Mouse (Mus musculus) CH12.LX (cell line): ENCODE measurements around the gene Acads. TPM values are rescaled to one million over a fixed set of nuclear protein-coding genes. Genes with fewer than 3 reads are reported as not detected.

Source experiments
- DNase-seq: peaks from one replicate; pipeline ENCODE4 v3.0.0-alpha.2; 2013; ENCODE audit errors: extremely low read depth
- H3K27ac ChIP-seq: 2 replicates; pipeline ENCODE4 v1.5.1; 2012; ENCODE audit warnings: low read depth, mild to moderate bottlenecking, control low read depth, moderate library complexity; ENCODE audit not compliant: insufficient read depth
- H3K27me3 ChIP-seq: replicated peaks from 2 replicates; pipeline ENCODE3; 2012; ENCODE audit warnings: inconsistent platforms
- H3K36me3 ChIP-seq, 2 experiments: replicated peaks in 1 of 2; 2 replicates each; pipeline versions ENCODE3 to v1.6.1; 2012; ENCODE audit warnings: inconsistent platforms in 1 of 2, low read length in 1 of 2, mild to moderate bottlenecking in 1 of 2, mixed read lengths in 1 of 2, moderate library complexity in 1 of 2; ENCODE audit not compliant: control insufficient read depth in 1 of 2, insufficient read depth in 1 of 2
- H3K4me1 ChIP-seq, 2 experiments: 2 replicates each; pipeline ENCODE4 v1.6.1; 2012; ENCODE audit warnings: inconsistent platforms in 1 of 2, moderate library complexity in 1 of 2; ENCODE audit not compliant: insufficient read depth in 2 of 2, control insufficient read depth in 1 of 2
- H3K4me2 ChIP-seq: 2 replicates; pipeline ENCODE4 v1.6.1; 2012; ENCODE audit warnings: low read depth, mild to moderate bottlenecking, control low read depth; ENCODE audit not compliant: poor library complexity, insufficient read depth, severe bottlenecking
- H3K4me3 ChIP-seq, 3 experiments: fragments of 150-350 bp in 1 of 3; sonication (generic) in 1 of 3; replicated peaks in 1 of 3; 2 replicates each; pipeline versions ENCODE3 to v1.5.1; 2011 to 2012; ENCODE audit warnings: low read depth in 2 of 3, low read length in 2 of 3, mild to moderate bottlenecking in 2 of 3, moderate library complexity in 2 of 3, control low read depth in 1 of 3, improper control_type of control experiment in 1 of 3, inconsistent platforms in 1 of 3, mixed read lengths in 1 of 3; ENCODE audit not compliant: poor library complexity in 1 of 3
- H3K79me2 ChIP-seq: replicated peaks from 2 replicates; pipeline ENCODE4 v1.6.1; 2012; ENCODE audit warnings: mild to moderate bottlenecking, moderate library complexity; ENCODE audit not compliant: control insufficient read depth, poor library complexity, insufficient read depth, severe bottlenecking; ENCODE audit errors: extremely low read depth
- H3K9ac ChIP-seq: 2 replicates; pipeline ENCODE4 v1.6.1; 2012; ENCODE audit warnings: low read depth, mild to moderate bottlenecking, control low read depth, moderate library complexity; ENCODE audit not compliant: insufficient read depth
- H3K9me3 ChIP-seq: replicated peaks from 2 replicates; pipeline ENCODE3; 2012; ENCODE audit warnings: low read length, inconsistent platforms, mixed read lengths
- BHLHE40 ChIP-seq: IDR thresholded peaks from 2 replicates; pipeline ENCODE4 v1.6.1; 2011; ENCODE audit warnings: mild to moderate bottlenecking, low read depth, low read length, improper control_type of control experiment
- CHD2 ChIP-seq: IDR thresholded peaks from 2 replicates; pipeline ENCODE4 v1.6.1; 2011; ENCODE audit warnings: low read length, improper control_type of control experiment
- CTCF ChIP-seq, 2 experiments: IDR thresholded peaks in 1 of 2; conservative IDR thresholded peaks in 1 of 2; 2 replicates each; pipeline ENCODE4 v1.5.1; 2011 to 2012; ENCODE audit warnings: low read depth in 2 of 2, low read length in 2 of 2, improper control_type of control experiment in 1 of 2, inconsistent platforms in 1 of 2, mild to moderate bottlenecking in 1 of 2, moderate library complexity in 1 of 2
- E2F4 ChIP-seq: IDR thresholded peaks from 2 replicates; pipeline ENCODE4 v1.6.1; 2011; ENCODE audit warnings: low read depth, low read length, improper control_type of control experiment; ENCODE audit not compliant: insufficient replicate concordance
- ELF1 ChIP-seq: IDR thresholded peaks from 2 replicates; pipeline ENCODE4 v1.6.1; 2014; ENCODE audit warnings: low read depth, mild to moderate bottlenecking, inconsistent platforms, low read length, improper control_type of control experiment
- EP300 ChIP-seq: IDR thresholded peaks from 2 replicates; pipeline ENCODE4 v1.6.1; 2011; ENCODE audit warnings: low read length, improper control_type of control experiment
- ETS1 ChIP-seq: conservative IDR thresholded peaks from 2 replicates; pipeline ENCODE4 v1.6.1; 2012; ENCODE audit warnings: low read depth, mild to moderate bottlenecking, inconsistent platforms, low read length, improper control_type of control experiment, moderate library complexity
- GABPA ChIP-seq: IDR thresholded peaks from 2 replicates; pipeline ENCODE4 v1.6.1; 2012; ENCODE audit warnings: low read depth, low read length, improper control_type of control experiment, inconsistent platforms; ENCODE audit not compliant: insufficient replicate concordance
- HCFC1 ChIP-seq: IDR thresholded peaks from 2 replicates; pipeline ENCODE4 v1.6.1; 2012; ENCODE audit warnings: low read depth, mild to moderate bottlenecking, inconsistent platforms, low read length, improper control_type of control experiment
- JUN ChIP-seq: IDR thresholded peaks from 2 replicates; pipeline ENCODE4 v1.6.1; 2011; ENCODE audit warnings: low read depth, mild to moderate bottlenecking, low read length, improper control_type of control experiment, moderate library complexity; ENCODE audit not compliant: insufficient read depth
- JUND ChIP-seq: conservative IDR thresholded peaks from 2 replicates; pipeline ENCODE4 v1.6.1; 2011; ENCODE audit warnings: low read depth, low read length, improper control_type of control experiment
- KAT2A ChIP-seq: IDR thresholded peaks from 2 replicates; pipeline ENCODE4 v1.6.1; 2012; ENCODE audit warnings: low read length, improper control_type of control experiment, inconsistent platforms; ENCODE audit not compliant: insufficient replicate concordance
- MAFK ChIP-seq: IDR thresholded peaks from 2 replicates; pipeline ENCODE4 v1.6.1; 2011; ENCODE audit warnings: low read length, improper control_type of control experiment; ENCODE audit not compliant: insufficient replicate concordance
- MAX ChIP-seq: IDR thresholded peaks from 2 replicates; pipeline ENCODE4 v1.6.1; 2011; ENCODE audit warnings: low read length, improper control_type of control experiment
- MAZ ChIP-seq: IDR thresholded peaks from 2 replicates; pipeline ENCODE4 v1.6.1; 2012; ENCODE audit warnings: low read depth, mild to moderate bottlenecking, inconsistent platforms, low read length, improper control_type of control experiment, moderate library complexity
- MEF2A ChIP-seq: IDR thresholded peaks from 2 replicates; pipeline ENCODE4 v1.6.1; 2014; ENCODE audit warnings: low read depth, mild to moderate bottlenecking, inconsistent platforms, low read length, improper control_type of control experiment, borderline replicate concordance
- MYC ChIP-seq: IDR thresholded peaks from 2 replicates; pipeline ENCODE4 v1.6.1; 2011; ENCODE audit warnings: low read depth, mild to moderate bottlenecking, improper control_type of control experiment, low read length
- NRF1 ChIP-seq: IDR thresholded peaks from 2 replicates; pipeline ENCODE4 v1.6.1; 2014; ENCODE audit warnings: low read depth, mild to moderate bottlenecking, inconsistent platforms, low read length, improper control_type of control experiment, moderate library complexity
- POLR2A ChIP-seq: IDR thresholded peaks from 2 replicates; pipeline ENCODE4 v1.6.1; 2011; ENCODE audit warnings: low read depth, mild to moderate bottlenecking, improper control_type of control experiment, low read length
- POLR2AphosphoS2 ChIP-seq: IDR thresholded peaks from 2 replicates; pipeline ENCODE4 v1.6.1; 2011; ENCODE audit warnings: low read depth, low read length, improper control_type of control experiment
- RAD21 ChIP-seq: IDR thresholded peaks from 2 replicates; pipeline ENCODE4 v1.6.1; 2011; ENCODE audit warnings: low read depth, mild to moderate bottlenecking, low read length, improper control_type of control experiment, moderate library complexity
- RCOR1 ChIP-seq: conservative IDR thresholded peaks from 2 replicates; pipeline ENCODE4 v1.6.1; 2012; ENCODE audit warnings: low read depth, mild to moderate bottlenecking, inconsistent platforms, low read length, improper control_type of control experiment
- SIN3A ChIP-seq: IDR thresholded peaks from 2 replicates; pipeline ENCODE4 v1.6.1; 2012; ENCODE audit warnings: low read length, improper control_type of control experiment, inconsistent platforms
- TCF12 ChIP-seq: IDR thresholded peaks from 2 replicates; pipeline ENCODE4 v1.6.1; 2014; ENCODE audit warnings: low read depth, mild to moderate bottlenecking, inconsistent platforms, low read length, improper control_type of control experiment
- UBTF ChIP-seq: IDR thresholded peaks from 2 replicates; pipeline ENCODE4 v1.6.1; 2012; ENCODE audit warnings: low read depth, mild to moderate bottlenecking, inconsistent platforms, low read length, improper control_type of control experiment, moderate library complexity
- USF2 ChIP-seq: conservative IDR thresholded peaks from 2 replicates; pipeline ENCODE4 v1.6.1; 2011; ENCODE audit warnings: low read depth, low read length, improper control_type of control experiment
- ZC3H11A ChIP-seq: IDR thresholded peaks from 2 replicates; pipeline ENCODE4 v1.6.1; 2012; ENCODE audit warnings: low read depth, mild to moderate bottlenecking, inconsistent platforms, low read length, improper control_type of control experiment
- ZKSCAN1 ChIP-seq: IDR thresholded peaks from 2 replicates; pipeline ENCODE4 v1.6.1; 2012; ENCODE audit warnings: low read depth, inconsistent platforms, low read length, improper control_type of control experiment, borderline replicate concordance
- ZMIZ1 ChIP-seq: IDR thresholded peaks from 2 replicates; pipeline ENCODE4 v1.6.1; 2012; ENCODE audit warnings: low read depth, mild to moderate bottlenecking, inconsistent platforms, low read length, improper control_type of control experiment
- ZNF384 ChIP-seq: IDR thresholded peaks from 2 replicates; pipeline ENCODE4 v1.6.1; 2012; ENCODE audit warnings: low read depth, low read length, improper control_type of control experiment, inconsistent platforms
- dilution Hi-C: fragments of 300-500 bp; cut with MboI; formaldehyde crosslinking; loops from 2 replicates; pipeline ENCODE4 v1.14.3; 2020; ENCODE audit warnings: low sequenced_read_pairs; ENCODE audit not compliant: extremely low pct_unique_long_range_greater_than_20kb, extremely low pct_ligation_motif_present
- in situ Hi-C: fragments of 300-500 bp; cut with MboI; formaldehyde crosslinking; loops from 3 replicates; pipeline ENCODE4 v1.14.3; 2019; ENCODE audit warnings: low sequenced_read_pairs, low pct_ligation_motif_present, low pct_unique_long_range_greater_than_20kb, mixed read lengths
- polyA plus RNA-seq: library from polyadenylated mRNA; unstranded; fragments of >175 nt; gene quantifications from 2 replicates; pipeline ENCODE4 v1.2.1, GENCODE M21; 2012; ENCODE audit warnings: low read depth; ENCODE audit not compliant: insufficient read length
- total RNA-seq, 2 experiments: library from RNA; depleted of rRNA; stranded (reverse); fragments of 300-350 nt in 1 of 2; fragments of >200 nt in 1 of 2; gene quantifications; 2 replicates each; pipeline ENCODE4 v1.2.3; 2012 to 2014

The Acads gene
- total and polyA plus RNA-seq, 3 experiments = 43.0 to 57.8 (median 43.1) TPM

- no peak for TF ChIP-seq MAFK
- TF ChIP-seq KAT2A = no peak
- TF ChIP-seq JUN = no peak
- TF ChIP-seq ZMIZ1 = no peak
- no peak for TF ChIP-seq GABPA
- H3K4me2 ChIP-seq = no peak overlapping the region
- H3K9ac ChIP-seq = no peak overlapping the region
- H3K27ac ChIP-seq = no peak overlapping the region
- H3K79me2 ChIP-seq = no peaks in the 10 kb centered on the region; the same call in 1 of the 2 replicates
- no peak overlapping the region for H3K4me3 ChIP-seq
- no peaks in the 10 kb centered on the region for H3K27me3 ChIP-seq
- no peak for DNase-seq
- dilution Hi-C loops (no loop called here), in situ Hi-C loops (no loop called here)
- peaks cover 48 to 74% of the 10 kb centered on the region in 2 experiments for H3K36me3 ChIP-seq
- H3K9me3 ChIP-seq = peaks cover 3% of the 10 kb centered on the region
- H3K4me1 ChIP-seq = peaks cover 3 to 12% of the 10 kb centered on the region in 2 experiments; a peak in 2 of 4 replicates
Measured at GRCm38 (mm10) chr5:115114501-115114900, 4.6 kb downstream of the Acads start.

GRCm38 (mm10) chr5:115113244-115113643 lies 5.9 kb downstream of the Acads start:
- no peak overlapping the region for H3K4me3 ChIP-seq

GRCm38 (mm10) chr5:115111156-115111555 lies 8.0 kb downstream of the Acads start:
- H3K9me3 ChIP-seq = no peaks in the 10 kb centered on the region
- no peaks in the 10 kb centered on the region for H3K79me2 ChIP-seq
- no peak overlapping the region for H3K4me2 ChIP-seq
- no peak for DNase-seq
- dilution Hi-C loops (no loop called here), in situ Hi-C loops (no loop called here)
- H3K9ac ChIP-seq = no peak overlapping the region
- H3K27me3 ChIP-seq = no peaks in the 10 kb centered on the region
- H3K36me3 ChIP-seq = peaks cover 34 to 76% of the 10 kb centered on the region in 2 experiments
- 0 out of 4 replicates have a peak, but pooled peaks cover 0 to 2% of the 10 kb centered on the region in 2 experiments for H3K4me1 ChIP-seq
- TF ChIP-seq POLR2AphosphoS2 (no peak), JUND (no peak), TCF12 (no peak), ETS1 (no peak), MAX (no peak), MAZ (no peak), BHLHE40 (no peak), MYC (no peak), USF2 (no peak), GABPA (no peak), ZNF384 (no peak), SIN3A (no peak), CTCF (conservative IDR thresholded peaks at IDR 0.05 in 1 of 2, IDR thresholded peaks at IDR 0.05 in 1 of 2; ENCODE audit: low read depth in 2 of 2, low read length in 2 of 2) (no peak), NRF1 (no peak)
- H3K27ac ChIP-seq = no peak overlapping the region
- no peak overlapping the region for H3K4me3 ChIP-seq

More at GRCm38 (mm10) chr5:115113244-115113643, 5.9 kb downstream of the Acads start:
- H3K4me1 ChIP-seq = peaks cover 3 to 10% of the 10 kb centered on the region in 2 experiments; a peak in 2 of 4 replicates
- H3K4me2 ChIP-seq = no peak overlapping the region
- peaks cover 48 to 81% of the 10 kb centered on the region in 2 experiments for H3K36me3 ChIP-seq
- dilution Hi-C loops = no loop called here
- H3K9ac ChIP-seq = no peak overlapping the region
- DNase-seq = no peak
- H3K27ac ChIP-seq = no peak overlapping the region
- peaks cover 3% of the 10 kb centered on the region for H3K9me3 ChIP-seq
- in situ Hi-C loops = no loop called here
- H3K27me3 ChIP-seq = no peaks in the 10 kb centered on the region
- no peaks in the 10 kb centered on the region; the same call in 1 of the 2 replicates for H3K79me2 ChIP-seq
- TF ChIP-seq ZKSCAN1 (no peak), EP300 (no peak), UBTF (no peak), MEF2A (no peak), CTCF (conservative IDR thresholded peaks at IDR 0.05 in 1 of 2, IDR thresholded peaks at IDR 0.05 in 1 of 2; ENCODE audit: low read depth in 2 of 2, low read length in 2 of 2) (no peak), POLR2A (no peak), RAD21 (no peak), ETS1 (no peak), CHD2 (no peak), ELF1 (no peak), HCFC1 (no peak), USF2 (no peak), SIN3A (no peak), RCOR1 (no peak), GABPA (no peak), ZC3H11A (no peak), JUN (no peak), MAX (no peak), TCF12 (no peak), E2F4 (no peak)
- TF ChIP-seq, all 38 proteins: peak for 0
